Mouse (Mus musculus): ENCODE measurements around the gene Snapin.

DNA sequence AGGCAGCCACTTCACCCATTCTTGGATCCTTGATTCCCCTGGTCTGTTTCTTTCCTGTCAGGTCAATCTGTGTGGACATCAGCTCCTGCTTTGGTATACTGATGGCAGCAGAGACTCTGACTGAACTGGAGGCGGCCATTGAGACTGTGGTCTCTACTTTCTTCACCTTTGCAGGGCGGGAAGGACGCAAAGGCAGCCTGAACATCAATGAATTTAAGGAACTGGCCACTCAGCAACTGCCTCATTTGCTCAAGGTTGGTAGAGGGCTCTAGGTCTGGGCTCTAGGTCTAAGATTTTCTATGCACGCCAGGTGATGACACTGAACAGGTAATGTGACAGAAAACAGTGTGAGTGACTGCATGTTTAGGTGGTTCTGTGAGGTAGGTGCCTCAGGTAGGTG lies 25.0 kb upstream of the Snapin start:
- TF ChIP-seq CHD2 (IDR thresholded peaks at IDR 0.05; ENCODE audit: low read length) (no peak), POLR2A (IDR thresholded peaks at IDR 0.05; ENCODE audit: low read depth, low read length) (no peak), USF1 (IDR thresholded peaks at IDR 0.05; ENCODE audit: low read depth, low read length) (no peak), ZC3H11A (IDR thresholded peaks at IDR 0.05; ENCODE audit: low read depth, low read length) (no peak)
